Mouse (Mus musculus) brain, embryonic 14.5 days (tissue): ENCODE measurements at regions not wholly inside any gene's neighbourhood (a gene's known extent, or its start where the extent isn't known, plus 50 kb on each side); places are given as distances from the start of the nearest gene placed in this dataset.

Experiments
- CTCF ChIP-seq: fragments of 200-500 bp; IDR thresholded peaks from 2 replicates; pipeline ENCODE4 v1.5.1; 2012; ENCODE audit warnings: inconsistent platforms, mild to moderate bottlenecking, moderate library complexity, borderline replicate concordance; ENCODE audit not compliant: insufficient read depth, insufficient read length; ENCODE audit errors: extremely low read depth
- POLR2A ChIP-seq: fragments of 200-500 bp; IDR thresholded peaks from 2 replicates; pipeline ENCODE4 v1.6.1; 2012; ENCODE audit warnings: mild to moderate bottlenecking, inconsistent platforms, borderline replicate concordance; ENCODE audit not compliant: poor library complexity, insufficient read depth, insufficient read length, severe bottlenecking; ENCODE audit errors: extremely low read depth

DNA sequence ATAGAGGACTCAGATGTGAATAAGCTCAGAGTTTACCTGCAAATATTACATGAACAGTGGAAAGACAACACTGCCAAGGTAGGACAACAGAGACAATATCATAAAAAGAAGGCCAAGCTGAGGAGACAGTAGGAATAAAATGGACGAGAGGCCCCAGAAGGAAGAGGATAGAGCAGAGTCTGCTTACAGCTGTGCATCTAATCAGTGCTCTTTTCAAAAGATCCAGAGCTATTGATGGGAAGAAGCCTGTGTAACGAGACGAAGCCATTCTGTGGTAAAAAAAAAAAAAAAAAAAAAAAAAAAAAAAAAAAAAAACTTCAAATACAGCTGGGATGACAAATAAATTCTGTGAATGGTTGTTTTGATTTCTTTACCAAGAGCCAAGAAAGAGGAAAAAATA, 200.2 kb downstream of the Pom121l12 start:
- TF ChIP-seq CTCF (no peak), POLR2A (no peak)
